Mouse (Mus musculus) frontal cortex, postnatal 25 days (tissue): Measurements from ENCODE around the gene Sidt1.
"Not testable (repeated sequence)": the region's sequence is repeated elsewhere in the genome, so short reads cannot be mapped to it uniquely, and the experiment has no call there.

ENCODE experiments used
- DNase-seq, 2 experiments: peaks; one replicate each; pipeline ENCODE4 v3.0.0; 2022; ENCODE audit warnings: low spot score in 2 of 2

Sidt1 gene

DNA sequence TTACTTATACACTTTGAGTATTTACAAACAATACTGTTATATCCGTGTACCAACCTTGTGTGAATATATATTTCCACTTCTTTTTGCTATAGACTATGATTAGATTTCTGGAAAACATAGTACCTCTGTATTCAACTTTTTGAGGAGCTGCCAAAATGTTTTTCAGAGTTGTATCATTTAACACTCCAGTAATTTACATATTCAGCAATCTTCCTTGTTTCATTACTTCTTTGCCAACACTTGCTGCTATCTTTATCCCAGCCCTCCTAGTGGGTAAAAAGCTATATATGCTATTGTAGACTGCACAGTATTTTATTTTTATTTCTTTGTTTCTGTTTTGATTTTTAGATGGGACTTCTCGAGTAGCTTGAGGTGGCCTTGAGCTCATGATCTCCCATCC is 29.2 kb downstream of the Sidt1 start:
- no peak for DNase-seq

DNA sequence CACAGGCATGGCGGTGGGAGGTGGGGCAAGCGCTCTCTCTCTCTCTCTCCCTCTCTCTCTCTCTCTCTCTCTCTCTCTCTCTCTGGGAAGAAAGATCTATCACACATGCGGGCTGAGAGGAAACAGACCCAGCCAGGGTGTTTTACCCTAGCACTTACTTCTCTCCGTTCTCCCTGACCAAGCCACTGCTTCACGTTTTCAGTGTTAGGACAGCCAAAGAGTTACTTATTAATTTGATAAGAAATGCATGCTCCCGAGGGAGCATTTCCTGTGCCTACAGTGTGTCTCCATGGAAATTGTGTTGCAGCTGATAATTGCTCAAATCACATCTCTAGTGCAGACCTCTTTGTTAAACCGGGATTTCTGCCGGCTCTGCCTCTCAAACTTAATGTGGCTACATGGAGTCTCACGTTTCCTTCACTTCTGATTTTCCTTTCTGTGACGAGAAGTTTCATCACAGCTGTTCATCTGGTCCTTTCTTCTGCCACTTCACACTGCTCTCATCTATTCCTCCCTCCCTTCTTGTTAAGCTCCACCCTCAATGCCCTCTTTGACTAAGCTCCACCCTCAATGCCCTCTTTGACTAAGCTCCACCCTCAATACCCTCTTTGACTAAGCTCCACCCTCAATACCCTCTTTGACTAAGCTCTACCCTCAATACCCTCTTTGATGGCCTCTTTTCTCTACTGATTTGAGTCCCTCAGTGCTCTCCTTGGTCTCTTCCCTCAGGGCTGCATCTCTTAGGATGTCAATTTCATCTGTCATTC is 30.7 kb downstream of the Sidt1 start:
- DNase-seq = no peak

DNA sequence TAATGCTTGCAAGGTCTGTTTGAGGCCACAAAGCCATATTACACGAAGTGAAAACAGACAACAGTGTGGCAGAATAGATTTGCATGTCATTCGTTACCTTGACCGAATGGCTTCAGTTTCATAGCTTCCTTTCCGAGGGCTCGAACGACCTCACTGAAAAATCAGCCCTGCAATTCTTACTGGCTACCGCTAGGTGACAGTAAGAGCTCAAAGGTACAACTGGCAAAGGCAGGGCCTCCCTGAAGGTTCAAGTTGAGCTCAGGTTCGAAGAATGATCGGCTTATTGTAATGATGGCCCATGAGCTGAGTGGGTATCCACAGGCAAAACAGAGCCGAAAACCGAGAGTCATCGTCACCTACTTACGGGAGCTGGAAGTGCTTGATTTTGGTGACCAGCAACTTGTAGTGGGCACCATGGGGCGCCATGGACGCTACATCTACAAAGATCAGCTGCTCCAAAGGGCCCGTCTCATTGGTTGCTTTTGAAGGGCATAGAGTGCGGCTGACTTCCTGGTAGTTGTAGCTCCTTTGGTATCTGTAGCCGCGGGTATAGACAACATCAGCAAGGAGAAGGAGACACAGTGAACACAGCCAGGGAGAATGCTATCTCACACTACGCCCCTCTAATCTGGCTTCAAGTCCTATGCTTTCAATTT is 33.4 kb downstream of the Sidt1 start:
- DNase-seq = no peak

DNA sequence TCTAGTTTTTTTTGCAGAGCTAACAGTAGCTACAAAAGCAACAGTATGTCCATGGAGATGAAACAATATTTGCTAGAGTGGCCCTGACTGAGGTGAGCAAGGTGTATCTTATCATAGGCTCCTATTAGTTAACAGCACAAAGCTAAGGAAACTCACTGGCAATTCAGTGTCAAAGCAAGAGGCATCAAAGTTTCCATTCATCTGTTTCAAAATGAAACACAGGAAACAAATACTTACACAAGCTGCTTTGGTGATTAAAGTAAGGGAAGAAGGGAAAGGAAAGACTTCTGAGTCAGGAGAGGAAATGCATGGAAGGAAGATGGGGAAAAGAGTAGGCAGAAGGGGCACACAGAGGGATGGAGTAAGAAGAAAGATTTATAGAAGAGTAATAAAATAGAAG is 39.0 kb downstream of the Sidt1 start:
- DNase-seq = no peak

DNA sequence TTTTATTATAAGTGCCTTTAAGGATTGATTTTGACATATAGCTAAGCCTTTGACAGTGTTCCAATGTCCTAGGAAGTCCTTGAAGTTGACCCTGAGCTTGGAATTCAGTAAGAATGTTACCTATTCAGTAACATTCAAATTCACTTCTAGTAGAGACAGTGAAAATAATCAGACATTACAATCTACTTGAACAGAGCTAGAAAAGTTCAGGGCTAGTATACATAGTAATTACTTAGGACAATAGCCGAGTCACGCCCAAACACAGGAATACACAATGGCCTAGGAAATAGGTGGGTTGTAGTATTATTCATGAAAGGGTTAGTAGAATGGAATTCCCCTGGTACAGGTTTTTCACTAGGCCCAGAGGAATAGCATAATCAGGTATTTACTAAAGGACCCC is 40.3 kb downstream of the Sidt1 start:
- not testable (repeated sequence) for DNase-seq

DNA sequence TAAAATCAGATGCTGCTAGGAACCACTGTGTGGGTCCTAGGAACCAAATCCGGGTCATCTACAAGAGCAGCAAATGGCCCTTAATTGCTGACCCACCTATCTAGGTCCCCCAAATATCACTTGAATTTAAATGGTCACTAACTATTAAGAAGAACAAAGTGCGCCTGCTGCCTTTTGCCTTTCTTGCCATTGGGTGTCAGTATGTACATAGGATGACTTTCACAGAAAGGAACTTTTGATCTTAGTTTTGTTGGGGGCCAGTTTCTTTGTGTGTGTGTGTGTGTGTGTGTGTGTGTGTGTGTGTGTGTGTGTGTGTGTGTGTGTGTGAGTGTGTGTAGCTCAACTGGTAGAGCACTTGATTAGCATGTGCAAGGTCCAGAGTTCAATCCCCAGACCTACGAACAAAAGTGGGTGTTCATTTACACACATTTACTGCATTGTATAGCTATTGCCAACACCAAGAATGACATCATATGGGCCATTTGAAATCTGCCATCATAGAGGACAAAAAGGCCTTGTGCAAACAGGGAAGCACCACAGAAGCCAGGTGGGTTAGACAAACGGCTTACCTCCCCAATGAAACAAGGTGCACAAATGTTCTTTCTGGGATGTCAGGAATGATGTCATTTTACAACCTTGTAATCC is 43.9 kb downstream of the Sidt1 start:
- DNase-seq = no peak

DNA sequence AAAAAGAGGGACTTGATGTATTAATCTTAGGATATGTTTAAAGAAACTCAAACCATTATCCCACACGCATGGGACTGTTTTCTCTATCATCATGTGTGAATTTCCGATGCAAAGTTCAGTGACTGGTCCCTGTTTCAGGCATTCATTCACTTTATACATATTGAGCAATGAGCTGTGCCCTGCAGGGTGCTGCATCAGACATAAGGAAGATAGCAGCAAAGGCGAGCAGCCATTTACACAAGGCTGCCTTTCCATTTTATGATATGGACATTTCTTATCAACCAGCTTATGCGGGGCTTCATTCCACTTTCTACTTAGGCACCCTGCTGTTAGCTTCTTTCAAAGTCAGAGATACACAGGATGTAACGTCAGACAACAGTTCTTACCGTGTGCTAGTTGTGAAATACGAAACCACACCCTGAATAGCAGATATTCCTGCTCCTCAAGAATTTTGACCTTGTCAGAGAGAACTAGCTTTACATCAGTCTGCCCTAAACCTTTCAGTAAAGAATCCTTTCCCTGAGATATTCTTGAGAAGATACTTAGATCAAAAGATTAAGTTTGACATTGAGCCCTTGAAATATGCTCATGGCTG is 45.5 kb downstream of the Sidt1 start:
- DNase-seq = no peak

DNA sequence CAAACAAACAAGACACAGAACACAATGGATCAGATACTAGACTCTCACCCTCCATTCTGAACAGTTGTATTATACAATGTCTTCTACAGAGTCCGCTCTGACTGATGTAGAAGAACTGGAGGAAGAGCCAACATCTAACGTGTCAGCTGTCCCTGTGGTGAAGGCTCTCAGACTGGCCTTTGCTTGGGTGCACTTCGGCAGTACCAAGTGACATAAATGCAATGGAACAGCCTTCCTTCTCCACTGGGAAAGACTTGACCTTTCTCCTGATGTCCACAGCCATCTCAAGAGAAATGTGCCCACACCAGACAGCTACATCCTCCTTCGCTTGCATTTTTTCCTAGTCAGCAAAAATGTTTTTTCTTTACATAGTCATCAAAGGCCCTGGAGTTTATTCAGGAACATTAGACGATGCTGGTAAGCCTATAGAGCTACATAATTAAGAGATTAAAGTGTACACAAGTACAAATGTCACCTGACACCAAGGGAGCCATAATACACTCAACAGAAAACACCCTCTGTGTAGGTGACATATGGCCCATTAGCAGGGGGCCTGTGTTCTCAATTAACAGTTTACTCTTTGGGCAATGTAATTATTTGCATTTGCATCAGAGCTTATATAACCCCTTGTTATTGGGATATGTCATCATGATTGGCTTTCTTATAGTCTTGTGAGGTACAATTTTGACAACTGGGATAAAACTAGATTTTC is 50.2 kb downstream of the Sidt1 start:
- no peak for DNase-seq

DNA sequence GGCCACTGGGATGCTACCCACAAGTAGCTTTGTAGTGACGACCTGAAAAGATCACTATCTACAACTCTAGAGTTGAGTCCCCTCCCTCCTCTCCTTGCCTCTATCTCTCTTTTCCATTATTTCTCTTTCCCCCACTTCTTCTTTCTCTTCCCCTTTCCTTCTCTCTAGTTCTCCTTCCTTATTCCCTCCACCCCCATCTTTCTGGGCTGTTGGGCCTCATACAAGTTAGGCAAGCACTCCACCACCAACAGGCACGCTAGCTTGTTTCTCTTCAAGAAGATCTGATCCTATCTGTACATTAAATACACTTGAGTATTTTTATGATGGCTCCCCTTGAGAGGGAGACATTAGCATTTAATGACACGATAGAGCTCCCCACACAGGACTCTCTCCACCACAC is 51.0 kb downstream of the Sidt1 start:
- no peak for DNase-seq

DNA sequence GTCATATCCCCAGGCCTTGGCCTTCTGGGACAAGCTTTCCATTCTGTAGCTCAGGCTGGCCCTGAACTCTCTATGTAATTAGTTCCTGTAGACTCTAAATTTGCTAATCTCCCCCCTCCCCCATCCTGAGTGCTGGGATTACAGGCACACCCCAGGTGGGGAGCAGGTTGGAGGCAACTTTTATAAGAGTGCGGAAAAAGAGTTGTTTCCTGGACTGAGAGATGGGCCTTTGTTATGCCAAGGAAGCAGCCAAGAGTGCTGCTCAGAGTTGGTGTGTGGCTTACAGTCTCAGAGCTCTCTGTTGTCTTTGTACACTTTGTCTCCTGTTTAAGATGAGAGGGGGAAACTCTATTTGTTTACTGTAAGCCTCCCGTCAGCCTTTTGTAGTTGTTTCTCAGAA is 52.2 kb downstream of the Sidt1 start:
- no peak for DNase-seq

DNA sequence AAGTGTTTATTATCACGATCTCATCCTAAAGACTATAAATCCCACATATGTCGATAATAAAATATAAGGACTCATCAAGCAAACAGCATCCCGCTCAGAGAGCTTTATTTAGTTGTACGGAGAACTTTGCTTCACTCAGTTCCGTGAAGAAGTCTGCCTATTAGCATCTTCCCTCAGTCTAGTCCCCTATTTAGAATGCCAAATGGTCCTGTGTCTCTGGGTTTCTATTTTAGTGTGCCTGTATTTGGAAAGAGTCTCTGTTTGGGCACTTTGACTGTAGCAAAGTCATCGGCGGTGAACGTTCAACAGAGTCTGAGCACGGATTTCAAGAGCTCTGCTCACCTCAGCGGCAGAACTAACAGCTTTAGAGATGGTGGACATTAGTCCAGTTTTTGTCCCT is 55.8 kb downstream of the Sidt1 start:
- no peak for DNase-seq

DNA sequence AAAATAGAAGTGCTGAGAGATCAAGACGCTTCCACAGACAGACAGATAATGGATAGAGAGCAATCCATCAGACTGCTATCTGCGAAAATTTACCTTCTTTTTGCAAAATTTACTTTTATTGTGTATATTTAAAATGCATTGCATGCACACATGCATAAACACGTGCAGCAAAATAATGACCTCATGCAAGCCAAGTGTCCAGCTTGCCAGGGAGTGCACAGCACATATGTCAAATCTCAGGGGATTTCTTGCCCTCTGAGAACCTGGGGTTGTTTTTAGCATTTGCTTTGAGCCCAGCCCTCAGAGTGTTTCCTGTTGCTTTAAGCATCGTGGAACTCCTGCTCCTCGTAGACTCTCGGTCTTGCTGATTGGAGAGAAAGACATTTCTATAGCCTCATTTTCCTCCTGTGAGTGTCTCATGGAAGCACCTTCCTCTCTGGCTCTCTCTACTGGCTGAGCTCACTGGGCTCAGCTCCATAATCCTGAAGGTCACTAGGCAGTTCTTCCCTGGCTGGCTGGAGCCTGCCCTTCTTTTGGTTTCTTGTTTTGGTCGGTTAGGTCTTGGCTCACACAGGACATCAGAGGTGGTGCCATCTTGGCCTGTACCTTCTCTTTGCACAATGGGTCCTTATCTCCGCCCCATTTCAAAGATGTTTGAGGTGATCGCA is 61.5 kb downstream of the Sidt1 start:
- no peak for DNase-seq

DNA sequence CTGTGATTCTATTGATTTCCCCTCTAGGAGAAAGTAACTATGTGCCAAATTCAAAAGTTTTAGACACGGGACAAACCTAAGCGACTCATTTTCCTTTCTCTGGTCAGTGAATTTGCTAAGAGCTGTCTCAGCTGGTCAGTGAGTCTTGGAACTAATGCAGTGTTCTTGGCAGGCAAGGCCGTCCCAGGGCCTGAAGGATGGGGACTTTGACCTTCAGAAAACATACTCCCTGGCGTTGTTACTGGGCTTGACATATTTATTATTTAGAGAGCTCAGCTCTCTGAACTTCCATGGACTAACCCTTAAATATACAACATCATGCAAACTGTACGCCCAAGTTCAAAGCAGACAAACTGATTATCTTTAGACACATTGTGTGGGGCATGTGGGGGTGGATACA is 62.4 kb downstream of the Sidt1 start:
- DNase-seq = no peak

DNA sequence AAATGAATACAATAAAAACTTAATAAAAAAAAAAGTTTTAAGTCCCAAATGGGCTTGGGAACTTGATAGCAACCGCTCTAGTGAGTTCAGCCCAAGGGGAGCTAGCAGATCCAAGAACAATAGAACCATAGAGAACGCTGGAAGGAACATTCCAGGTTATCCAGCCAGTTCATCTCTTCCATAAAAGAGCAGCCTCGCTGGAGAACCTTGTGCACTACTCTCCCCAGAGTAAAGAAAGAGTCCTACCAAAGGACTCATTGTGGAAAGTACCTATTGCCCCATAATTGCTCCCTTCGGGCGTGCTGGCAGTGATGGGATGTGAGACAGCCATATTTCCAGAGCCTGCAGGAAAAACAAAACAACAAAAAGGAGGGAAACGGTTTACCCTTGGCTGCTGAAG is 63.4 kb downstream of the Sidt1 start:
- DNase-seq = no peak

DNA sequence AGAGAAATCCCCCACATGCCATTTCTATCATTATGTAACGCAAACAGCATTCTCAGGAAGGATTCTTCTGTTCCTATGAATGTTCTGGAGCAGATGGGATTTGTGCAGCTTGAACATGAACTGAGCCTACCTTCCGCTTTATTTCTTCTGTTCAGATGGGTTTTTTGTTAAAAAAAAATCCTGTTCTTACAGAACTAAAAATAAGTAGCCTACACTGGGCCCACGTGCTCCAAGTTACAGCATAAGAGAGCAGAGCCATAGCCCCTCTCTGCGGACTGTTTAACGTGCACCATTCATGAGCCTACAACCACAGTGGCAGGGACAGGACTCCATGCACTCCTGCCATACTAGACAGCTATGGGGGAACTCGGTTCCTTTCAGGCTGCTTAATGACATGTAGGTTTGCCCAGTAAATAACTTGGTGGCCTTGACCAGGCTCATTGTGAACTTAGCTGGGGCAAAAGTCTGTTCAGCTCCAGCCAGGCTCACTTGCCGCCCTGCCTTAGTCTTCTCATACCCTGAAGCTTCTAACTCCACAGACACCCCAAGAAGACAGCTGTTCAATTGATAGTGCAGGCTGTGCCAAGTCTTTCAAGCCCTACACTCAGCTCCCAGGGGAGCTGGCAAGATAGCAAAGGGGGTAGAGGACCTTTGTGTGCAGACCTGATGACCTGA is 64.3 kb downstream of the Sidt1 start:
- peak in 1 of 2 experiments; percentile 14 for DNase-seq

DNA sequence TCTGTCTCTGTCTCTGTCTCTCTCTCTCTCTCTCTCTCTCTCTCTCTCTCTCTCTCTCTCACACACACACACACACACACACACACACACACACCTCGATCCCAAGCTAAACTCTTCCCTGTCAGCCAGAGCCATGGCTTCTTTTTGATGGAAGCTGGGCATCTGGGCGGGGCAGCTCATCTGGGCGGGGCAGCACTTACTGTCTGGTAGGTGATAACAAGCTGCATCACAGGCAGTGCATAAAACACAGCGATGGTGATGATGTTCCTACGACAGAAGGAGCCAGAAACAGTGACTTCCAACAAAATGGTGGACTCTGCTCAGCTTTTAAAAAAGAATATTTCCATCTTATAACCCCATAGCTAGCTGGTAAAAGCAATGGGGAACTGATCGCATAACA is 67.4 kb downstream of the Sidt1 start:
- no peak for DNase-seq

DNA sequence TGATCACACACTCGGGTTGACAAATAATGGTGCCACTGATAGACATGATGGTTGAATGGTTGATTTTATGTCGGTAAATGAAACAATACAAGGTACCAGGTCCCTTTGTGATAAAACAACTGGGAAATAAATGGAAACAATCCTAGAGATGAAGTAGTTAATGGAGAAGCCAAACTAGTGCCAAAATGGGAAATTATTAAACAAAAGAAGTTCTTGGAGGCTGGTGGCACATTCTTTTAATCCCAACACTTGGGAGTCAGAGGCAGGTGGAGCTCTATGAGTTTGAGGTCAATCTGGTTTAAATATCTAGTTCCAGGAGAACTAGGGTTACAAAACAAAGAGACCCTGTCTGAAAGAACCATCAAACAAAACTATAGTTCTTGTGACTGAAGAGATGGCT is 68.1 kb downstream of the Sidt1 start:
- no peak for DNase-seq

DNA sequence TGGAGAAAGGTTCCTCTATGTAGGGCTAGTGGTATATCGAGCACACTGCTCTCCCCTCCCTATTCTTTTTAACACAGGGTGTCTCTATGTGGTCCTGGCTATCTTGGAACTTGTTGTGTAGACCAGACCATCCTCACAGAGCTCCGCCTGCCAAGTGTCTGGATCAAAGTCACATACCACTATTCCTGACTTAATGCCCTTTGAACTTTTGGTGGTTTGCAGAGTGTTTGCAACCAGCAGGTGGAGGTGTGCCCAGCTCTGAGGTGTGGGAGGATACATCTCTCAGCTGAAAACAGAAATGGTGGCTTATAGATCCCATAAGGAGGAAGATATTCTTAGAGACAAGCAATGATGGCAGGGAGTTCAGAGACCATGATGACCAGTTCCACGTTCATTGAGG is 75.5 kb downstream of the Sidt1 start:
- no peak for DNase-seq

DNA sequence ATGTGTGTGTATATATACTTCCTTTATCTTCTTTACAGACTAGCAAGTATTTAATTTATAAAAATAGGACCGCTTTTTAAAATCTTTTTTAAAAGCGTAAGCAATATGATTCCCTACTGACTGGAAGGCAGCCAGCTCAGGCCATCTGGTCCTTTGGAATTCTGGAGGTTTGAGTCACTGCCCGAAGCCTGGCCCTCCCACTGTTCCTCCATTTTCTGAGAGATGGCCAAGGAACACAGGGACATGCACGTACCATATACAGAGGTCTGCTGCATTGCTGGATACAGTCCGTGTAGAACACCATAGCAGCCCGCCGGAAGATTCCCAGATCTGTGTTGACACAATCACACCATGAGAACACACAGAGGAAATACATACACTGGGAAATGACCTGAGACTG is 78.3 kb downstream of the Sidt1 start:
- peak in 1 of 2 experiments; percentile 26 for DNase-seq

DNA sequence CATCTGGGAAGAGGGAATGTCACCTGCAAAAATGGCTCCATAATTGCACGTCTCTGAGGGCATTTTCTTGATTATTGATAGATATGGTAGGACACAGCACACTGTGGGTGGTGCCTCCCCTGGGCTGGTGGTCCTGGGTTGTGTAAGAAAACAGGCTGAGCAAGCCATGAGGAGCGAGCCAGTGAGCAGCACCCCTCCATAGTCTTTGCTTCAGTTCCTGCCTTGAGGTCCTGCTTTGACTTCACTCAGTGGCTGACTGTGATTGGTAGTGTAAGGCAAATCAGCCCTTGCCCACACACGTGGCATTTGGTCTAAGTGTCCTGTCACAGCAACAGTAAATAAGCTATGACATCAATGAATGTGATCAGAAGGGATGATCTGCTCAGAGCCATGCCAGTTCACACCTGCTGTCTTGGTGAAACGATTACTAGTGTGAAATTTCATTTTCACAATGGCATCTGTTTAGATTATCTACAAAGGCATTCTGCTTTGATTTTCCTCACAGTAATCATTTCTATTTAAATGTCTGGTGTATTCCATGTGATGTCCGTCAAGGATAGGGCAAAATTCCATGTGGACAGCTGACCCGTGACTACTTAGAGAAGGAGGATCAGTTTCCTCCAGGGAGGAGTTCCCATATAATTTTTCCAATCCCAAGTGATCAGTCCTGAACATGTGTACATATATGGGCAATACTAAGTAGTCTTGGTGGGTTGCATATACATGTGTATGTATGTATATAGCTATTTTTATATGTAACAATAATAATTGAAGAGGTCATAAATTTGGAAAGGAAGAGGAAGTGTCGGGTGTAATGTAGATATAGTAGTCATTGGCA is 79.0 kb downstream of the Sidt1 start:
- DNase-seq = no peak
